Mouse (Mus musculus) heart, embryonic 11.5 days (tissue): ENCODE measurements around the gene Tbc1d30. TPM values are rescaled to one million over a fixed set of nuclear protein-coding genes. Genes with fewer than 3 reads are reported as not detected.

Experiments
- ATAC-seq: fragments of 200-750 bp; cut with Nextera tagmentation; replicated peaks from 2 replicates; pipeline ENCODE4 v1.8.0; 2017; ENCODE audit warnings: moderate library complexity; ENCODE audit not compliant: insufficient number of reproducible peaks, low FRiP score, low TSS enrichment
- H3K27ac ChIP-seq: fragments of 300-500 bp; sonication (generic); 2 replicates; pipeline ENCODE4 v1.5.1; 2014; ENCODE audit warnings: mild to moderate bottlenecking, low read depth, low read length
- H3K27me3 ChIP-seq: fragments of 300-500 bp; sonication (generic); 2 replicates; pipeline ENCODE4 v1.6.1; 2014; ENCODE audit warnings: mild to moderate bottlenecking, low read length, mixed read lengths; ENCODE audit not compliant: control insufficient read depth, insufficient read depth
- H3K36me3 ChIP-seq: fragments of 300-500 bp; sonication (generic); 2 replicates; pipeline ENCODE4 v1.6.1; 2014; ENCODE audit warnings: mild to moderate bottlenecking, low read length, moderate library complexity, mixed read lengths; ENCODE audit not compliant: control insufficient read depth, insufficient read depth
- H3K4me1 ChIP-seq: fragments of 300-500 bp; sonication (generic); 2 replicates; pipeline ENCODE4 v1.6.1; 2014; ENCODE audit warnings: low read length; ENCODE audit not compliant: control insufficient read depth, insufficient read depth
- H3K4me2 ChIP-seq: fragments of 300-500 bp; sonication (generic); 2 replicates; pipeline ENCODE4 v1.6.1; 2014; ENCODE audit warnings: mild to moderate bottlenecking, moderate library complexity
- H3K4me3 ChIP-seq: fragments of 300-500 bp; sonication (generic); 2 replicates; pipeline ENCODE4 v1.5.1; 2014; ENCODE audit warnings: low read depth, low read length
- H3K9ac ChIP-seq: fragments of 300-500 bp; sonication (generic); 2 replicates; pipeline ENCODE4 v1.6.1; 2014; ENCODE audit warnings: mild to moderate bottlenecking, low read depth, low read length, moderate library complexity
- H3K9me3 ChIP-seq: fragments of 300-500 bp; sonication (generic); replicated peaks from 2 replicates; pipeline ENCODE4 v1.6.1; 2016; ENCODE audit warnings: low read length; ENCODE audit not compliant: control insufficient read depth
- WGBS: fragments of 180-500 bp; shearing (Covaris S2); extraction: QIAGEN DNeasy Blood & Tissue Kit; methylation state at CpG from one replicate; pipeline ENCODE4 v1.1.7; 2014; ENCODE audit not compliant: insufficient replicate concordance; 5-methylcytosine and 5-hydroxymethylcytosine counted together
- polyA plus RNA-seq: library from polyadenylated mRNA; unstranded; fragments of >200 nt; fragmentation: Nextera tagmentation; extraction: Ambion mirVana; gene quantifications from 2 replicates; pipeline ENCODE4 v1.2.1, GENCODE M21; 2014

The Tbc1d30 gene
- polyA plus RNA-seq, 1 experiment from 2014 or later, result 1.5 TPM

DNA sequence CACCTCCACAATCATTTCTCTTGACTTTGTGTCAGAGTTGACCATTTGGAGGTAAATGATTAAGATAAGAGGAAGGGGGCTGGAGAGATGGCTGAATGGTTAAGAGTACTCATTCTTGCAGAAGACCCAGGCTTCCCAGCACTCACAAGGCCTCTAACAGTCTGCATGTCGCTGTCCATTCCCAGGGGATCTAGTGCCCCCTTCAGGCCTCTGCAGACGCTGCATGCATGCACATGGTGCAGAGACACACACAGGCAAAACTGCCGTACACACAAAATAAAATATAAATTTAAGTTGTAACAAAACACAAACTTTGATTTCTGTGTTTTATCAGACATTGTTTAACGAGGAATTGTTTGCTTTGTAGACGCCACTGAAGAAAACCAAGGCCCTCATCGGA is 19.7 kb upstream of the Tbc1d30 start:
- Histone ChIP-seq H3K36me3 (no peaks in the 10 kb centered on the region; the same call in 1 of the 2 replicates), H3K4me1 (peaks cover 10% of the 10 kb centered on the region), H3K27me3 (no peaks in the 10 kb centered on the region), H3K27ac (no peak overlapping the region), H3K9ac (no peak overlapping the region), H3K4me3 (no peak overlapping the region), H3K4me2 (no peak overlapping the region), H3K9me3 (no peaks in the 10 kb centered on the region)
- ATAC-seq, result no peak
- WGBS, result 91% methylated on average over 6 of the region's 6 CpGs

DNA sequence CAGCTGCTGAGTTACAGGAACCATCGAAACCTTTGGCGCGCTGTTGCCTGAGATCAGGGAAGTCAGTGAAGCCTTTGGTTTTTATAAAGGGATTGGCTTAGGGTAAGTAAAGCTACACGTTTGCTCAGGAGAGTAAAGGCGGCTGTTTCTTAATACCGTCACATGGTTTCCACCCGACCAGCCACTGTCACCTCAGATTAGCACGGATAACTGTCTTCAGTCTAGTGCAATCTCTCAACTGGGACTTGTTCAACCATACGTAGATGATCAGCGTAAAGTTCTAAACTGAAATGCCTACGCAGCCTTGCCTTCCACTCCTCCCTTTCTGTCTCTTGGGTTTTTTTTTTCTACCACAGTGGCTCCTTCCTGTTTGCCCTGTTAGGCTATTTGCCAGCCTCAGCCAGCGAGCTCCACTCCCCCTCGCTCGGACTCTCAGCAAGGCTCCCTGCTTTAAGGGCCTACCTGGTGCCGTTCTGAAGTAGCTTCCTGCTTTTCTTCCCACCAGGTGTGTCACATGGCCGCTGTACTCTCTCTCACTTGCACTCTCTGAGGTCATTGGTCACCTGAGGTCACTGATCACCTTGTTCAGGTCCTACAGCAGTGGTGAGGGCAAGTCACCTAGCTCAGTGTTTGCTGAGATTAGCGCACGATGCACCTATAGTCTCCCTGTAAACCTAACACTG is 17.8 kb upstream of the Tbc1d30 start:
- H3K36me3 ChIP-seq, result no peaks in the 10 kb centered on the region; the same call in 1 of the 2 replicates
- no peak for ATAC-seq
- no peak overlapping the region for H3K4me3 ChIP-seq
- no peak overlapping the region for H3K4me2 ChIP-seq
- 85% methylated on average over 18 of the region's 18 CpGs for WGBS
- H3K9ac ChIP-seq, result no peak overlapping the region
- H3K27me3 ChIP-seq, result no peaks in the 10 kb centered on the region
- H3K9me3 ChIP-seq, result no peaks in the 10 kb centered on the region
- no peak overlapping the region for H3K27ac ChIP-seq
- peaks cover 14% of the 10 kb centered on the region for H3K4me1 ChIP-seq

DNA sequence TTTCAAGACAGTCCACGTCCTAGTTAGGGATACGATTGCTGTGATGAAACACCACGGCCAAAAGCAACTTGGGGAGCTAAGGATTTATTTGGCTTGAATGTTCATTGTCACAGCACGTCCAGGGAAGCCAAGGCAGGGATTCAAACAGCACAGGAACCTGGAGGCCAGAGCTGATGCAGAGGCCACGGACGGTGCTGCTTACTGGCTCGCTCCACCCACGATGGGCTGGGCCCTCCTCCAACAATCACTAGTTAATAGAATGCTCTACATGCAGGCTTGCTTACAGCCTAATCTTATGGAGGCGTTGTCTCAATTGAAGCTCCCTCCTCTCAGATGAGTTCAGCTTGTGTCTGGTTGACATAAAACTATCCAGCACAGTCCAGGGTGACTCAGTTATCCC is 16.7 kb upstream of the Tbc1d30 start:
- no peak overlapping the region for H3K4me2 ChIP-seq
- 90% methylated on average over 9 of the region's 9 CpGs for WGBS
- H3K27me3 ChIP-seq, result no peaks in the 10 kb centered on the region
- H3K27ac ChIP-seq, result no peak overlapping the region
- H3K4me3 ChIP-seq, result no peak overlapping the region
- no peak overlapping the region for H3K9ac ChIP-seq
- ATAC-seq, result no peak
- peaks cover 14% of the 10 kb centered on the region for H3K4me1 ChIP-seq
- H3K9me3 ChIP-seq, result no peaks in the 10 kb centered on the region
- no peaks in the 10 kb centered on the region; the same call in 1 of the 2 replicates for H3K36me3 ChIP-seq

DNA sequence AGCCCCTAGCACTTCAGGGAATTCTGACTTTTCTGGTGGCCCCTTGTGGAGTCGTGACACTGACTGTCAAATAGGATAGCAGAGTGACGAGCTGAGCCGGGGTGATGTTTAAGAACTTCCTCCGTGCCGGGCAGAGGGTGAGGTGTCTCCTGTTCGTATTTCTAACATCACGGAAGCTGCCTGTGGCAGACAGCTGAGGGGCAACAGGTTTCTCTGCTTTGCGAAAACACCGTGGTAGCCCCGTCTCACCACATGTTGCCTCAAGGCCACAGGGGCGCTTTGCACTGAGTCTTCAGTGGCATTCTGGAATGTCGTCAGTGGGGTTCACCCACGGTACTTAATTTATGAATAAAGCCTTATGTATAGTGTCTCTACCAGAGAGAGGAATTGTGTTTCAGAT is 16.2 kb upstream of the Tbc1d30 start:
- Histone ChIP-seq H3K9me3 (no peaks in the 10 kb centered on the region), H3K27me3 (no peaks in the 10 kb centered on the region), H3K27ac (no peak overlapping the region), H3K36me3 (no peaks in the 10 kb centered on the region; the same call in 1 of the 2 replicates), H3K4me2 (no peak overlapping the region), H3K4me3 (no peak overlapping the region), H3K9ac (no peak overlapping the region), H3K4me1 (peaks cover 14% of the 10 kb centered on the region)
- no peak for ATAC-seq
- 78% methylated on average over 13 of the region's 13 CpGs for WGBS

DNA sequence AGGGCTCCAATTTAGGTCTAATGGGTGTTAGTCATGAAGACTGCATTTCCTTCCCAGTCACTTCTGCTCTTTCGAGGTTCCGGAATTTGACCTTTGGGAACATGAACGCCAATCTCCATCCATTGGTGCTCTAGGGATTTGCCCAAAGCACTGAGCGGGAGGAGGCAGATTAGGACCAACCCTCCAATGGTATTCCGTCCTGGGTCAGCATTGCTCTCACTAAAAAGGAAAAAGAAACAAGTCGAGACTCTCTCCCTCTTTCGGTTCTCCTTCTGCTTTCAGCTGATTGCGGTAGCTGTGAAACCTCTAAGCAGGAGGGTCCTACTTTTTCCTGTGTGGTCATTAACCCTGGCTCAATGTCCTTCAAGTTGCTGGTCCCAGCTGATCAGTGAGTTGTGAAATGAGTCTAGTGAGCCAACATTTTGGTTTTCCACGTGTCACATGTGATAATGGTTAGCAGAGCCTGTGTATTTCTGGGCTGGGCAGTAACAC is 14.7 kb upstream of the Tbc1d30 start:
- no peaks in the 10 kb centered on the region for H3K27me3 ChIP-seq
- peaks cover 14% of the 10 kb centered on the region for H3K4me1 ChIP-seq
- peak overlapping the region; percentile 74 for H3K4me3 ChIP-seq
- peak overlapping the region; percentile 94 for H3K4me2 ChIP-seq
- H3K9ac ChIP-seq, result peak overlapping the region; percentile 76; the same call in 1 of the 2 replicates
- H3K9me3 ChIP-seq, result no peaks in the 10 kb centered on the region
- ATAC-seq, result no peak
- 14% methylated on average over 9 of the region's 9 CpGs for WGBS
- no peaks in the 10 kb centered on the region; the same call in 1 of the 2 replicates for H3K36me3 ChIP-seq
- H3K27ac ChIP-seq, result no peak overlapping the region

DNA sequence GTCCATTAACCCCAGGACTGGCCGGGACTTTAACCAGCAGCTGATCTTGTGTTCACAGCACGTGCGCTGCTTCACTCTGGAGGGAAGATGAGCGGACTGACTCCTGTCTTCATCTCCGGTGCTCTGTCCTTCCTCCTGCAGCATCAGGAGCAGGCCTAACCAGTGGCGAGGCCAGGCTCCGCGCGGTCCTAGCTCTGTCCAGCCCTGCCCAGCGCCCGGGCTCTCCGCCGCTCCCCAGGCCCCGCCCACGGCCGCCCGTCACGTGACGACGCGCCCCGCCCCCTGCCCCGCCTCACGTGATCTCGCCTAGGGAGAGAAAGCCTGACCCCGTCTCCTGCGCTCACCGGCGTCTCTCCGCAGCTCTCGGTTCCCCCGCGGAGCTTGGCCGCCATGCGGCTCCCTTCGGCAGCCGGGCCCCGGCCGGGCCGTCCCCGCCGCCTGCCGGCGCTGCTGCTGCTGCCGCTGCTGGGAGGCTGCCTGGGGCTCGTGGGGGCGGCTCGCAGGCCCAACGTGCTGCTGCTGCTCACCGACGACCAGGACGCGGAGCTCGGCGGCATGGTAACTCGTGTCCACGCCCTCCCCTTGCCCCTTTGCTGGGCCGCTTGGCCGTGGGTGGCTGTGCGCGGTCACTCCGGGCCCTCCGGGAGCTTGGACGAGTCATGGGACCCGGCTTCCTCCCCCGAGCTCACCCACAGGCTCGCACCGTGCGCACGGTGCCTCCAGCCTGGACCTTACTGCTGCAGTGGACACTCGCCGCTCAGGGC is 13.9 kb upstream of the Tbc1d30 start, which contains the start of gene Gns:
TSS of gene Gns (plus strand) at position 290 of the 764 bp plus-strand sequence.
- ATAC-seq, result peak; percentile 96
- Histone ChIP-seq H3K4me2 (peak within 1 kb of the TSS; percentile 94), H3K4me1 (peaks cover 14% of the 10 kb centered on the region), H3K27ac (no peak within 1 kb of the TSS), H3K9me3 (no peaks in the 10 kb centered on the region), H3K36me3 (no peaks in the 10 kb centered on the region), H3K4me3 (peak within 1 kb of the TSS; percentile 74), H3K9ac (peak within 1 kb of the TSS; percentile 76), H3K27me3 (no peaks in the 10 kb centered on the region)
- WGBS, result 1% methylated on average over 68 of the region's 72 CpGs

DNA sequence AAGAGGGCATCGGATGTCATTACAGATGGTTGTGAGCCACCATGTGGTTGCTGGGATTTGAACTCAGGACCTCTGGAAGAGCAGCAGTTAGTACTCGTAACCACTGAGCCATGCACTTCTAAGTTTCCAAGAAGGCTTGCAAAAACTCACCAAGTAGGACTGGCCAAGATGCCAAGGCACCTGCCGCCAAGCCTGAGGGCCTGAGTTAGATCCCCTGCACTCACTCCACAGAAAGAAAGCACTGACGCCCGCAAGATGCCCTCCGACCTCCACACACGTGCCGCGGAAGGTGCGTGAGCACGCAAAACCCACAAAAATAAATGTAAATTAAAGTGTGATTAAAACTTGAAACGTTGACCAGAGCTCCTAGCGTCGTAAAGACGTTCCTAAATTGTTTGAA is 13.2 kb upstream of the Tbc1d30 start:
- peak overlapping the region; percentile 74 for H3K4me3 ChIP-seq
- ATAC-seq, result no peak
- H3K9ac ChIP-seq, result peak overlapping the region; percentile 76; the same call in 1 of the 2 replicates
- H3K4me2 ChIP-seq, result peak overlapping the region; percentile 94
- H3K27ac ChIP-seq, result no peak overlapping the region
- 27% methylated on average over 15 of the region's 15 CpGs for WGBS
- H3K36me3 ChIP-seq, result no peaks in the 10 kb centered on the region
- no peaks in the 10 kb centered on the region for H3K27me3 ChIP-seq
- no peaks in the 10 kb centered on the region for H3K9me3 ChIP-seq
- peaks cover 14% of the 10 kb centered on the region for H3K4me1 ChIP-seq

DNA sequence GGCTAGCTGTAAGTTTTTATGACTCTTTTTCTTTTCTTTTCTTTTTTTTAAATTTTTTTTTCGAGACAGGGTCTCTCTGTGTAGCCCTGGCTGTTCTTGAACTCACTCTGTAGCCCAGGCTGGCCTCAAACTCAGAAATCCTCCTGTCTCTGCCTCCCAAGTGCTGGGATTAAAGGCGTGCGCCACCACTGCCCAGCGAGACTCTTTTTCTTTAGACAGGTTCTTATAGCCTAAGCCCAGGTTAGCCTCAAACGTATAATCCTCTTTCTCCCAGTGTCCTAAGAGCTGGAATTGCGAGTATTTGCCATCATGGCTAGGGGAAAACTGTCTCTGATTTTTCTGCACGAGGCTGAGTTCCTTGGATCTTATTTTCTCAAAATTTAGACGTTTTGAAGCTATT is 12.1 kb upstream of the Tbc1d30 start:
- H3K27ac ChIP-seq, result no peak overlapping the region
- H3K4me3 ChIP-seq, result no peak overlapping the region
- ATAC-seq, result no peak
- WGBS, result 77% methylated on average over 8 of the region's 8 CpGs
- no peak overlapping the region for H3K9ac ChIP-seq
- H3K9me3 ChIP-seq, result no peaks in the 10 kb centered on the region
- no peaks in the 10 kb centered on the region for H3K27me3 ChIP-seq
- H3K36me3 ChIP-seq, result no peaks in the 10 kb centered on the region
- H3K4me1 ChIP-seq, result peaks cover 14% of the 10 kb centered on the region
- no peak overlapping the region for H3K4me2 ChIP-seq
